Mouse (Mus musculus) midbrain, embryonic 11.5 days (tissue): ENCODE data around the gene Glp1r. TPM values are rescaled to one million over a fixed set of nuclear protein-coding genes. Genes with fewer than 3 reads are reported as not detected.

ENCODE experiments used
- ATAC-seq: fragments of 200-750 bp; cut with Nextera tagmentation; 2 replicates; pipeline ENCODE4 v1.8.0; 2017; ENCODE audit warnings: moderate TSS enrichment, moderate library complexity; ENCODE audit not compliant: low FRiP score
- DNase-seq: peaks from one replicate; pipeline ENCODE4 v3.0.0; 2015; ENCODE audit warnings: low spot score; ENCODE audit errors: missing footprints
- H3K27ac ChIP-seq: fragments of 300-500 bp; sonication (generic); 2 replicates; pipeline ENCODE4 v1.5.1; 2014; ENCODE audit warnings: low read depth, low read length
- H3K27me3 ChIP-seq: fragments of 300-500 bp; sonication (generic); 2 replicates; pipeline ENCODE4 v1.6.1; 2014; ENCODE audit warnings: mild to moderate bottlenecking, low read length, moderate library complexity, mixed read lengths; ENCODE audit not compliant: control insufficient read depth, insufficient read depth
- H3K36me3 ChIP-seq: fragments of 300-500 bp; sonication (generic); 2 replicates; pipeline ENCODE4 v1.6.1; 2014; ENCODE audit warnings: mild to moderate bottlenecking, low read length, moderate library complexity, mixed read lengths; ENCODE audit not compliant: control insufficient read depth, insufficient read depth
- H3K4me1 ChIP-seq: fragments of 300-500 bp; sonication (generic); 2 replicates; pipeline ENCODE4 v1.6.1; 2014; ENCODE audit warnings: low read length; ENCODE audit not compliant: control insufficient read depth, insufficient read depth
- H3K4me2 ChIP-seq: fragments of 300-500 bp; sonication (generic); 2 replicates; pipeline ENCODE4 v1.6.1; 2014; ENCODE audit warnings: mild to moderate bottlenecking, moderate library complexity
- H3K4me3 ChIP-seq: fragments of 300-500 bp; sonication (generic); 2 replicates; pipeline ENCODE4 v1.5.1; 2014; ENCODE audit warnings: low read depth, low read length
- H3K9ac ChIP-seq: fragments of 300-500 bp; sonication (generic); 2 replicates; pipeline ENCODE4 v1.6.1; 2014; ENCODE audit warnings: low read length
- H3K9me3 ChIP-seq: fragments of 300-500 bp; sonication (generic); 2 replicates; pipeline ENCODE4 v1.6.1; 2016; ENCODE audit warnings: low read length; ENCODE audit not compliant: control insufficient read depth
- WGBS: fragments of 180-500 bp; shearing (Covaris S2); extraction: QIAGEN DNeasy Blood & Tissue Kit; methylation state at CpG from one replicate; pipeline ENCODE4 v1.1.7; 2014; 5-methylcytosine and 5-hydroxymethylcytosine counted together
- polyA plus RNA-seq: library from polyadenylated mRNA; unstranded; fragments of >200 nt; fragmentation: Nextera tagmentation; extraction: Ambion mirVana; gene quantifications from 2 replicates; pipeline ENCODE4 v1.2.1, GENCODE M21; 2014

Gene Glp1r
- polyA plus RNA-seq, 1 experiment from 2014 or later, result 0.10 TPM

GRCm38 (mm10) chr17:30897075-30897474 is 4.5 kb upstream of the Glp1r start:
- no peak for ATAC-seq
- Histone ChIP-seq H3K9me3 (no peaks in the 10 kb centered on the region), H3K4me1 (peaks cover 7% of the 10 kb centered on the region; the same call in 1 of the 2 replicates), H3K9ac (no peak overlapping the region), H3K4me2 (no peak overlapping the region), H3K36me3 (no peaks in the 10 kb centered on the region), H3K4me3 (no peak overlapping the region), H3K27ac (no peak overlapping the region), H3K27me3 (peaks cover 10% of the 10 kb centered on the region)
- DNase-seq, result no peak
- 22% methylated on average over 2 of the region's 2 CpGs for WGBS

GRCm38 (mm10) chr17:30904096-30904495 is 2.5 kb downstream of the Glp1r start:
- ATAC-seq (no peak), DNase-seq (peak; percentile 75)
- no peak overlapping the region for H3K9ac ChIP-seq
- no peak overlapping the region for H3K4me3 ChIP-seq
- H3K36me3 ChIP-seq, result no peaks in the 10 kb centered on the region
- H3K27me3 ChIP-seq, result peaks cover 20% of the 10 kb centered on the region
- H3K27ac ChIP-seq, result no peak overlapping the region
- peaks cover 7% of the 10 kb centered on the region; the same call in 1 of the 2 replicates for H3K4me1 ChIP-seq
- no peak overlapping the region for H3K4me2 ChIP-seq
- 92% methylated on average over 2 of the region's 2 CpGs for WGBS
- H3K9me3 ChIP-seq, result no peaks in the 10 kb centered on the region

- Histone ChIP-seq H3K9me3 (no peaks in the 10 kb centered on the region), H3K4me2 (no peak overlapping the region), H3K4me1 (no peaks in the 10 kb centered on the region), H3K4me3 (no peak overlapping the region), H3K27me3 (0 out of 2 replicates have a peak, but pooled peaks cover 6% of the 10 kb centered on the region), H3K9ac (no peak overlapping the region), H3K36me3 (no peaks in the 10 kb centered on the region), H3K27ac (no peak overlapping the region)
- WGBS, result 71% methylated on average over 4 of the region's 4 CpGs
- DNase-seq (no peak), ATAC-seq (no peak)
Measured at GRCm38 (mm10) chr17:30907577-30907976, 6.0 kb downstream of the Glp1r start.

- 88% methylated on average over 27 of the region's 27 CpGs for WGBS
- Histone ChIP-seq H3K4me1 (no peaks in the 10 kb centered on the region), H3K36me3 (no peaks in the 10 kb centered on the region), H3K9ac (no peak overlapping the region), H3K9me3 (no peaks in the 10 kb centered on the region), H3K4me3 (no peak overlapping the region), H3K4me2 (no peak overlapping the region), H3K27ac (no peak overlapping the region), H3K27me3 (no peaks in the 10 kb centered on the region)
- DNase-seq (no peak), ATAC-seq (no peak)
Measured at GRCm38 (mm10) chr17:30910866-30911731, 9.5 kb downstream of the Glp1r start.

- Histone ChIP-seq H3K4me3 (no peak overlapping the region), H3K36me3 (no peaks in the 10 kb centered on the region), H3K9ac (no peak overlapping the region), H3K9me3 (no peaks in the 10 kb centered on the region), H3K4me1 (no peaks in the 10 kb centered on the region), H3K4me2 (no peak overlapping the region), H3K27me3 (no peaks in the 10 kb centered on the region), H3K27ac (no peak overlapping the region)
- ATAC-seq (no peak), DNase-seq (peak; percentile 8)
- 60% methylated on average over 8 of the region's 8 CpGs for WGBS
Measured at GRCm38 (mm10) chr17:30911732-30912088, 10.1 kb downstream of the Glp1r start.

- H3K27ac ChIP-seq, result no peak overlapping the region
- H3K9me3 ChIP-seq, result no peaks in the 10 kb centered on the region
- no peak overlapping the region for H3K4me3 ChIP-seq
- no peaks in the 10 kb centered on the region for H3K36me3 ChIP-seq
- 84% methylated on average over 5 of the region's 5 CpGs for WGBS
- ATAC-seq, result no peak
- no peaks in the 10 kb centered on the region for H3K27me3 ChIP-seq
- H3K4me1 ChIP-seq, result no peaks in the 10 kb centered on the region
- peak; percentile 57 for DNase-seq
- H3K4me2 ChIP-seq, result no peak overlapping the region
- H3K9ac ChIP-seq, result no peak overlapping the region
Measured at GRCm38 (mm10) chr17:30912536-30912935, 10.9 kb downstream of the Glp1r start.

- ATAC-seq, result no peak
Measured at GRCm38 (mm10) chr17:30914264-30914663, 12.6 kb downstream of the Glp1r start.

GRCm38 (mm10) chr17:30923566-30923965 is 21.9 kb downstream of the Glp1r start:
- ATAC-seq, result no peak
- no peaks in the 10 kb centered on the region for H3K4me1 ChIP-seq
- H3K27ac ChIP-seq, result no peak overlapping the region
- H3K36me3 ChIP-seq, result no peaks in the 10 kb centered on the region
- 68% methylated on average over 4 of the region's 4 CpGs for WGBS
- no peaks in the 10 kb centered on the region for H3K27me3 ChIP-seq
- no peak overlapping the region for H3K9ac ChIP-seq
- no peak for DNase-seq
- H3K4me3 ChIP-seq, result no peak overlapping the region
- H3K4me2 ChIP-seq, result no peak overlapping the region
- H3K9me3 ChIP-seq, result no peaks in the 10 kb centered on the region

More at GRCm38 (mm10) chr17:30914264-30914663, 12.6 kb downstream of the Glp1r start:
- H3K27ac ChIP-seq, result no peak overlapping the region
- no peak overlapping the region for H3K9ac ChIP-seq
- H3K27me3 ChIP-seq, result no peaks in the 10 kb centered on the region
- H3K4me2 ChIP-seq, result no peak overlapping the region
- DNase-seq, result no peak
- no peaks in the 10 kb centered on the region for H3K4me1 ChIP-seq
- no peaks in the 10 kb centered on the region for H3K9me3 ChIP-seq
- no peak overlapping the region for H3K4me3 ChIP-seq
- no peaks in the 10 kb centered on the region for H3K36me3 ChIP-seq

GRCm38 (mm10) chr17:30930827-30931226 is 29.2 kb downstream of the Glp1r start:
- Histone ChIP-seq H3K9me3 (no peaks in the 10 kb centered on the region), H3K27ac (no peak overlapping the region), H3K4me3 (no peak overlapping the region), H3K27me3 (no peaks in the 10 kb centered on the region), H3K9ac (no peak overlapping the region), H3K4me2 (no peak overlapping the region), H3K4me1 (no peaks in the 10 kb centered on the region), H3K36me3 (no peaks in the 10 kb centered on the region)
- DNase-seq (peak; percentile 28), ATAC-seq (no peak)
- WGBS, result 89% methylated on average over 7 of the region's 7 CpGs
